Mouse (Mus musculus): Measurements from ENCODE around the gene T.

DNA sequence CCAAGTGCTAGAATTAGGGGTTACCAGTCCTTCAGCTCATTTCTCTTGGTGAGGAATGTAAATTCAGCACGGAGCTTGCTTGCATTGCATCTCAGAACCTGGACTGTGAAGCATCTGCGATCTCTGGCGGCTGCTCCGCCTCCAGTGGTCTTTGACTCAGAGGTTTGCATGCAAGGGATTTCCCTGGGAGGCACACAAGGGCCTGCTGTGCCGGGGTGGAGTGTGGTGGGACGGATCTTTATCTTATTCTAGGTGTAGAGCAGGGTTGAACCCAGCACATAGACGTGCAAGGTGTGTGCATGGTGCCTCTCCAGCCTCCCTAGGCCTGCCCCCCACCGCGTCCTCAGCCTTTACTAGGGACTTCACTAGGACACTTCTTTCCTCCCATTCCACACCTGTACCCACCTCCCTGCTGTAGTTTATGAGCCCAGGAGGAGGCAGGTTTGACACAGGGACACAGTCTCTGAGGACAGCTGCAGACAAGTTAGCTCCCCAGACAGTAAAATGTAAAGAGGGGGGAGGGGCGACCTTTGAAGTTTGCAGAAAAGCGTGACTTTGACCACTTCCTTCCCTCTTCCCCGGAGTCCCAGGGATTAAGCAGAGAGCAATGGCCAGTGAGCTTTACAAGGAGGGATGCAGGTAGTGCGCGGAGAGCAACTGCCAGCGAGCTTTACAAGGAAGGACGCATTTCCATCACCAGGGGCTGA is 25.5 kb upstream of the T start:
- TF ChIP-seq CTCF (IDR thresholded peaks at IDR 0.05) (no peak), EP300 (IDR thresholded peaks at IDR 0.05) (no peak)
